Mouse (Mus musculus): ENCODE measurements at regions not wholly inside any gene's neighbourhood (a gene's known extent, or its start where the extent isn't known, plus 50 kb on each side); places are given as distances from the start of the nearest gene placed in this dataset.

- TF ChIP-seq POLR2A (IDR thresholded peaks at IDR 0.05; ENCODE audit: borderline replicate concordance, extremely low read depth, insufficient read depth, insufficient read length, poor library complexity, severe bottlenecking): no peak
- no peak for TF ChIP-seq CTCF (IDR thresholded peaks at IDR 0.05; ENCODE audit: borderline replicate concordance, extremely low read depth, insufficient read depth, insufficient read length)
Measured at GRCm38 (mm10) chr13:59908786-59909185, 85.8 kb upstream of the Tut7 start.
